Mouse (Mus musculus): ENCODE data around the gene Nav2.

DNA sequence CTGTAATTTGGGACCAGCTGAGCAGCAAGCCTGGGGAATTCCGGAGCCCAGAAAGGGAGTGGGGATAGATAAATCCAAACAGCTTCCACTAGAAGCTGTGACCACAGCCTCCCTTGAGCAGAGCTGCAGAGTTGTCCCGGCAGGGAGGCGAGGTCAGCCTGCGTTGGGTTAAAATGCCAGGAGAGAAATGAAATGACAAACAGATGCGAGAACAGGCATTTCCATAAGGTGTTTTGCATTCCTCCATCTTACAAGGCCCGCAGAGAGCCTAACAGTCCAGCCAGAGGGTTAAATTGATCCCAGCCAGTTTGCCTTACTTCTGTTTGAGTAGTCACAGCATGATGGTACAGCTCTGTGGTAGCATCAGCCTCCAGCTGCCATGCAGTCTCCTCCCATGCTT is 309.3 kb downstream of the Nav2 start:
- TF ChIP-seq CTCF (IDR thresholded peaks at IDR 0.05; ENCODE audit: low read depth, low read length) (no peak), TAL1 (conservative IDR thresholded peaks at IDR 0.05; ENCODE audit: low read depth, low read length) (no peak), POLR2AphosphoS5 (IDR thresholded peaks at IDR 0.05; ENCODE audit: insufficient replicate concordance, low read depth, low read length) (no peak), GATA1 (IDR thresholded peaks at IDR 0.05; ENCODE audit: borderline replicate concordance, low read length) (no peak), GATA2 (IDR thresholded peaks at IDR 0.05; ENCODE audit: borderline replicate concordance, low read depth, low read length) (no peak)
